Mouse (Mus musculus) limb, embryonic 14.5 days (tissue): ENCODE data around the gene Plekhg3. TPM values are rescaled to one million over a fixed set of nuclear protein-coding genes. Genes with fewer than 3 reads are reported as not detected.

ENCODE experiments used
- ATAC-seq: fragments of 200-750 bp; cut with Nextera tagmentation; 2 replicates; pipeline ENCODE4 v1.8.0; 2017; ENCODE audit warnings: low read depth, moderate number of reproducible peaks, moderate TSS enrichment; ENCODE audit not compliant: low FRiP score
- DNase-seq: peaks from one replicate; pipeline ENCODE4 v3.0.0-alpha.2; 2015; ENCODE audit warnings: low spot score
- H3K27ac ChIP-seq: fragments of 300-500 bp; sonication (generic); replicated peaks from 2 replicates; pipeline ENCODE4 v1.5.1; 2014; ENCODE audit warnings: low read depth, mild to moderate bottlenecking, low read length, moderate library complexity, mixed read lengths
- H3K27me3 ChIP-seq: fragments of 300-500 bp; sonication (generic); 2 replicates; pipeline ENCODE4 v1.6.1; 2014; ENCODE audit warnings: low read length, mixed read lengths; ENCODE audit not compliant: control insufficient read depth, insufficient read depth
- H3K36me3 ChIP-seq: fragments of 300-500 bp; sonication (generic); 2 replicates; pipeline ENCODE4 v1.6.1; 2014; ENCODE audit warnings: mild to moderate bottlenecking, low read length, moderate library complexity, mixed read lengths; ENCODE audit not compliant: control insufficient read depth, insufficient read depth
- H3K4me1 ChIP-seq: fragments of 300-500 bp; sonication (generic); 2 replicates; pipeline ENCODE4 v1.6.1; 2014; ENCODE audit warnings: antibody characterized with exemption, low read length, mixed read lengths; ENCODE audit not compliant: control insufficient read depth, insufficient read depth
- H3K4me2 ChIP-seq: fragments of 300-500 bp; sonication (generic); replicated peaks from 2 replicates; pipeline ENCODE4 v1.6.1; 2014; ENCODE audit warnings: low read depth, mild to moderate bottlenecking, low read length, moderate library complexity; ENCODE audit not compliant: severe bottlenecking
- H3K4me3 ChIP-seq: fragments of 300-500 bp; sonication (generic); replicated peaks from 2 replicates; pipeline ENCODE4 v1.5.1; 2014; ENCODE audit warnings: low read length
- H3K9ac ChIP-seq: fragments of 300-500 bp; sonication (generic); 2 replicates; pipeline ENCODE4 v1.6.1; 2014; ENCODE audit warnings: mild to moderate bottlenecking, low read depth, low read length, moderate library complexity; ENCODE audit not compliant: severe bottlenecking
- H3K9me3 ChIP-seq: fragments of 300-500 bp; sonication (generic); 2 replicates; pipeline ENCODE4 v1.6.1; 2016; ENCODE audit warnings: low read length; ENCODE audit not compliant: control insufficient read depth
- POLR2A ChIP-seq: fragments of 200-500 bp; IDR thresholded peaks from 2 replicates; pipeline ENCODE4 v1.8.0; 2012; ENCODE audit warnings: inconsistent platforms, mild to moderate bottlenecking, moderate library complexity, borderline replicate concordance; ENCODE audit not compliant: insufficient read depth, insufficient read length; ENCODE audit errors: extremely low read depth
- WGBS: fragments of 180-500 bp; shearing (Covaris S2); extraction: QIAGEN DNeasy Blood & Tissue Kit; methylation state at CpG from one replicate; pipeline ENCODE4 v1.1.7; 2014; 5-methylcytosine and 5-hydroxymethylcytosine counted together
- polyA plus RNA-seq, 2 experiments: library from polyadenylated mRNA; depleted of rRNA in 1 of 2; stranded (reverse) in 1 of 2; unstranded in 1 of 2; fragments of >200 nt; fragmentation: Nextera tagmentation in 1 of 2; extraction: Ambion mirVana in 1 of 2; gene quantifications; 2 replicates each; pipeline versions ENCODE4 v1.2.1 to v1.2.3; 2012 to 2014

Plekhg3 gene
- polyA plus RNA-seq, 2 experiments: 5.6 to 22.7 TPM

DNA sequence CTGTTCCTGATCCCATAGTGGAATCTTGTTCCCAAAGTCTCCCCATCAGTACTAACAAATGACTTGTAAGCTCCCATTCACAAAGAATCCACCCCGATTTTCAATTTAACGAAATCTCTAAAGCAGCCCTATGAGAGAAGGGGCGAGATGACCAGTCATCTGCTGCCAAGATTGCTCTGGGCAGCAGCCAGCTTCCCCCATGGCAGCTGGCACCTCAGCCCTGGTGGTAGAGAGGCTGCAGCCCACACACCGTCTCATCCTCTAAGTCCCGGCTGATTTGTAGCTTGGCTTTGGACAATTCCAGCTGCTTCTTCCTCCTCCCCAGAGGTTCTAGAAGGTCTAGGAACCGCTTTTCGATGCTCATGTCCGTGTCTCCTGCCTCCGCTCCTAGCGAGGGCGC, 77.5 kb downstream of the Plekhg3 start:
- H3K27me3 ChIP-seq: no peaks in the 10 kb centered on the region
- H3K27ac ChIP-seq: no peak overlapping the region
- no peaks in the 10 kb centered on the region for H3K9me3 ChIP-seq
- no peak overlapping the region for H3K4me3 ChIP-seq
- H3K36me3 ChIP-seq: no peaks in the 10 kb centered on the region
- DNase-seq (no peak), ATAC-seq (no peak)
- no peak overlapping the region for H3K9ac ChIP-seq
- no peaks in the 10 kb centered on the region for H3K4me1 ChIP-seq
- 81% methylated on average over 11 of the region's 11 CpGs for WGBS
- no peak overlapping the region for H3K4me2 ChIP-seq
- TF ChIP-seq POLR2A: no peak

DNA sequence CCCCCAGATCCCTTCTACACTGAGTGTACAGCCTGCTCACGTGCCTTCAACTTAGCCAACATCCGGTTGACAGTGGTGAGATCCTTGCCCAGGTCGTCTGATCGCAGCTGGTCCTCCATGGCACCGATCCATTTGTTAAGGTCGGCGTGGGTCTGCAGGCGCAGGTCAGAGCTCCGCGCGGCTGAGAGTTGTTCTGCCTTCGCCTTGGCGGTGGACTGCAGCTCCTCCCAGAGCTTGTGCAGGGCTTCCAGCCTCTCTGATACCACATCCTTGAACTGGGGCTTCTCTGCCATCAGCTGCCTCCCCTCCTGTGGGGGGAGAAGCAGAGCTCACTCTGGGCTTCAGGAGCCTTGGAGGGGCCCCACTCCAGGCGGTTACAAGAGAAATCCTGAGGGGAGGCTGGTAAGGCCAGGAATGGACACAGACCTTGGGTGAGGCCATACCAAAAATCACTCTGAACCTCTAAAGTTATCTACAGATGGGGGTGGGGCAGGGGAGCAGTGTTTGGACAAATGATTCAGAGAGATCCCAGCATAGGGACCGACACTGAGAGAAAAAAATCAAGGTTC, 78.4 kb downstream of the Plekhg3 start:
- H3K27ac ChIP-seq: no peak overlapping the region
- no peak overlapping the region for H3K9ac ChIP-seq
- no peak overlapping the region for H3K4me3 ChIP-seq
- no peaks in the 10 kb centered on the region for H3K4me1 ChIP-seq
- H3K9me3 ChIP-seq: no peaks in the 10 kb centered on the region
- DNase-seq: no peak
- 84% methylated on average over 15 of the region's 15 CpGs for WGBS
- no peaks in the 10 kb centered on the region for H3K27me3 ChIP-seq
- no peaks in the 10 kb centered on the region for H3K36me3 ChIP-seq
- no peak for ATAC-seq
- no peak overlapping the region for H3K4me2 ChIP-seq
- no peak for TF ChIP-seq POLR2A

DNA sequence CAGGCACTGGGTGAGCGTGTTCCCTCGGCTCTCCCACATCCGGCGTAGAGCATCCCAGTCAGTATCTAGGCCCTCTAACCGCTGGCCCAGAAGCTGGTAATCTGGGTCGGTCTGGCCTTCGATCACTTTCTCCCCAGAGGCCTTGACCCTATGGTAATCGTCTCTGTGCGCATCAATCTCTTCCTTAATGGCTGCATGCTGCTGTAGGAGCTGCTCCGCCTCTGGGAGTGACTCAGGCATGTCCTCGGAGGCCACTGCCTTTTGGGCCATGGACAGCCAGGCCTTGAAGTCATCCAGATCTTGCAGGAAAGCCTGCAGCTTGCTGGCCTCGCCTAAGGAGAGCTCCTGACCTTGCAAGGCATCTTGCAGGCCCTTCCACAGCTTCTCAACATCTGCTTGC, 81.9 kb downstream of the Plekhg3 start:
- Histone ChIP-seq H3K9ac (no peak overlapping the region), H3K36me3 (no peaks in the 10 kb centered on the region), H3K27me3 (no peaks in the 10 kb centered on the region), H3K27ac (no peak overlapping the region), H3K4me2 (no peak overlapping the region), H3K9me3 (no peaks in the 10 kb centered on the region), H3K4me3 (no peak overlapping the region), H3K4me1 (peaks cover 10% of the 10 kb centered on the region)
- ATAC-seq: no peak
- WGBS: 85% methylated on average over 12 of the region's 12 CpGs
- DNase-seq: no peak
- TF ChIP-seq POLR2A: no peak

DNA sequence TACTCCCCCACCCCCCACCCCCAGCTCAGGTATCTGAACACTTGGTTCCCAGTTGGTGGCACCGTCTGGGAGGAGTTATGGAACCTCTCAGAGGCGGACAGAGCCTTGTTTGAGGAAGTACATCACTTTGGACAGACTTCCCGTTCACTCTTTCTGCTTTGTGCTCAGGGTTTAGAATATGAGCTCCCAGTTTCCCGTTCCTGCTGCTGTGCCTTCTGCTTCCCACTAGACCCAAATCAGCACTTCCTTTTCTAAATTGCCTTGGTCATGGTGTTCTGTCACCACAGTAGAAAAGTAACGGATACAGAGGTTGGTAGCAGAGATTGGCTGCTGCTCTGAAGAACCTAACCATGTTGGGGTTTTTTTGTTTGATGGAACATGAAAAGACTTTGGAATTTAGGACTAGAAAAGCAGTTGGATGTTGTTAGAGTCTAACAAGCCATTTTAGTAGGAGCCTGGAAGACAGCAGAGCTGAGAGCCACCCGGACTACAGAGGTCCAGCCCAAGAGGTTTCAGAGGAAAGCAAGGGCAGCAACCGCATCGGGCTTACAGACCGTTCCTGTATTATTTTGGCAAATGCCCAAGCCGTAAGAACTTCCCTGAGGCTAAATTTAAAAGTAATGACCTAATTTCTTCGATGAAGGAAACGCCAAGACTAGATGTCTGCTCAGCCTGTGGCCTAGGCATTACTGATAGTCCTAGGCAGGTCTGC, 84.3 kb downstream of the Plekhg3 start:
- 28% methylated on average over 12 of the region's 12 CpGs for WGBS
- Histone ChIP-seq H3K27me3 (no peaks in the 10 kb centered on the region), H3K36me3 (no peaks in the 10 kb centered on the region), H3K27ac (peak overlapping the region; percentile 66), H3K4me1 (peaks cover 20% of the 10 kb centered on the region), H3K4me3 (no peak overlapping the region), H3K9me3 (no peaks in the 10 kb centered on the region), H3K4me2 (no peak overlapping the region), H3K9ac (no peak overlapping the region)
- DNase-seq (peak; percentile 45), ATAC-seq (peak; percentile 8; the same call in 1 of the 2 replicates)
- TF ChIP-seq POLR2A: no peak

DNA sequence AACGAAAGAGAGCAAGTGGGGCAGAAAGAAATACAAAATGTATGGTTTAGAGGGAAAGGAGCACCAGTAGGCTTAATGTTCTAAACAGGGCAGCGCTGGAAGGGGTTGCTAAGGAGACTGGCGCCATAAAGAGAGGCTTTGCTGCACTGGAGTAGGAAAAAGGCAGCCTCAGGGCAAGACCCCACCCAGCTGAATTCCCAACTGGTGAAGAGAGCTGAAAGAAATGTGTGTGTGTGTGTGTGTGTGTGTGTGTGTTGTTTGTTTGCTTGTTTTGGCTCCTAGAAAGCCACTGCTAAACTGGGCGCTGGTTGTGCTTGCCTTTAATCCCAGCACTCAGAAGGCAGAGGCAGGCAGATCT, 84.9 kb downstream of the Plekhg3 start:
- H3K9ac ChIP-seq: no peak overlapping the region
- peak overlapping the region; percentile 66 for H3K27ac ChIP-seq
- no peak overlapping the region for H3K4me3 ChIP-seq
- no peak for TF ChIP-seq POLR2A
- 49% methylated on average over 4 of the region's 4 CpGs for WGBS
- no peaks in the 10 kb centered on the region for H3K27me3 ChIP-seq
- H3K4me2 ChIP-seq: no peak overlapping the region
- no peaks in the 10 kb centered on the region for H3K36me3 ChIP-seq
- no peaks in the 10 kb centered on the region for H3K9me3 ChIP-seq
- peaks cover 20% of the 10 kb centered on the region for H3K4me1 ChIP-seq
- DNase-seq (peak; percentile 56), ATAC-seq (peak; percentile 49)

DNA sequence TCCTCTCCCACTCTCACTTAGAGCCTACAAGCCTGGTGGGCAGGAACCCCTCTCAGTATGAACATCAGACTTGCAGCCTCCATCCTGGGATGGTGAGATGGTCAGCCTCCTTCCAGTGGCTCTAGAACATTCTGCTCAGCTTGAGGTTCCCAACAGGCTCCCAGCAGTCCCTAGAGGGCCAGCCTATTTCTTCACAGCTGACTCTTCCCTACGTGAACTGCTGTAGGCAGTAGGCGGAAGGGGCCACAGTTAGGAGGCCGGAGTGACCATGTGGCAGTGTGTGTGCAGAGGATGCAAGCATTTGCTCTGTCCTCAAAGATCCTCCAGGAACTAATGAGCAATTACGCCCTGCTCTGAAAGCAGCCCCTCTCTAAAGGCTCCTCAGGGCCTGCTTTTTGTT, 87.5 kb downstream of the Plekhg3 start:
- Histone ChIP-seq H3K4me2 (no peak overlapping the region), H3K4me3 (no peak overlapping the region), H3K9me3 (no peaks in the 10 kb centered on the region), H3K27ac (no peak overlapping the region), H3K36me3 (no peaks in the 10 kb centered on the region), H3K9ac (no peak overlapping the region), H3K4me1 (peaks cover 20% of the 10 kb centered on the region), H3K27me3 (no peaks in the 10 kb centered on the region)
- no peak for ATAC-seq
- no peak for TF ChIP-seq POLR2A
- no peak for DNase-seq
- WGBS: 63% methylated on average over 4 of the region's 4 CpGs
